Mouse (Mus musculus) CD4-positive, CD25-positive, alpha-beta regulatory T cell, adult 2 months (primary cell): ENCODE measurements around the gene Gm17026.
"Not testable (repeated sequence)": the region's sequence is repeated elsewhere in the genome, so short reads cannot be mapped to it uniquely, and the experiment has no call there.

Experiments used
- DNase-seq: peaks from one replicate; pipeline ENCODE4 v3.0.0-alpha.2; 2012; ENCODE audit warnings: low read depth, low spot score

The Gm17026 gene

GRCm38 (mm10) chr14:42259948-42260347, at the start of gene Gm17026:
Gene Gm17026 (minus strand): TSS chr14:42260048.
- not testable (repeated sequence) for DNase-seq

- DNase-seq, result not testable (repeated sequence)
These were observed 37.4 kb upstream of the Gm17026 start, which contains the start of gene Gm9611 for GRCm38 (mm10) chr14:42297258-42297657. Gene Gm9611 (minus strand): TSS chr14:42297358.

DNA sequence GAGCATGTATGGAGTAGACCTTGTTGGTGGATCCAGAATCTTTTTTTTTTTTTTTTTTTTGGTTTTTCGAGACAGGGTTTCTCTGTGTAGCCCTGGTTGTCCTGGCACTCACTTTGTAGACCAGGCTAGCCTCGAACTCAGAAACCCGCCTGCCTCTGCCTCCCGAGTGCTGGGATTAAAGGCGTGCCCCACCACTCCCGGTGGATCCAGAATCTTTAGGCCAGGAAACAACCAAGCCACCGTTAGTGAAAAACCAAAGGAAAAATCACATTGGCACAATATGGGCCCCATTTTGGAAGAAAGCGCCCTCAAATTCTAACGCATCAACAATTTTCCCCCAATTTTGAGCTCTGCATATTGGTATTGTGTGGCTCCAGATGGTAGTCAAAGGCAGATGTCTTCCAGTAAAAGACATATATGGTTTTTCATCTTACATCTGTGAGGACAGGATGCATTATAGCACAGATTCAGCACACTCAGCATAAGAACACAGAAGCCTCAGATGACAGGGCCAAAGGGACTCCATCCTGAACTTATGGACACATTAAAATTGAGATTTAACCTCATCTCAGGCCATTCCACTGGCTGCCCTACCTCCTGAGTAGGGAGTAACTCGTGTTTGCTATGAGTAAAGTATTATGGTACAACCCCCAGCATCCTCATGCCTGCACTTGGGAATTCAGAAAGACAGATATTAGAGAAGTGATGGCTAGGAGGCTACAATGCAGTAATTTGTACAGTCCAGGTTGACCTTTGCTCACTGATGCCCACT, 42.9 kb downstream of the Gm17026 start:
- not testable (repeated sequence) for DNase-seq
